Mouse (Mus musculus): Measurements from ENCODE around the gene Mtx1. TPM values are rescaled to one million over a fixed set of nuclear protein-coding genes. Genes with fewer than 3 reads are reported as not detected.
A peak's percentile ranks its signal among the peaks of the same experiment; 100 is the strongest.

Gene Mtx1
- total and polyA plus RNA-seq, 2 experiments from 2014 or later = 99.3 to 247 TPM

DNA sequence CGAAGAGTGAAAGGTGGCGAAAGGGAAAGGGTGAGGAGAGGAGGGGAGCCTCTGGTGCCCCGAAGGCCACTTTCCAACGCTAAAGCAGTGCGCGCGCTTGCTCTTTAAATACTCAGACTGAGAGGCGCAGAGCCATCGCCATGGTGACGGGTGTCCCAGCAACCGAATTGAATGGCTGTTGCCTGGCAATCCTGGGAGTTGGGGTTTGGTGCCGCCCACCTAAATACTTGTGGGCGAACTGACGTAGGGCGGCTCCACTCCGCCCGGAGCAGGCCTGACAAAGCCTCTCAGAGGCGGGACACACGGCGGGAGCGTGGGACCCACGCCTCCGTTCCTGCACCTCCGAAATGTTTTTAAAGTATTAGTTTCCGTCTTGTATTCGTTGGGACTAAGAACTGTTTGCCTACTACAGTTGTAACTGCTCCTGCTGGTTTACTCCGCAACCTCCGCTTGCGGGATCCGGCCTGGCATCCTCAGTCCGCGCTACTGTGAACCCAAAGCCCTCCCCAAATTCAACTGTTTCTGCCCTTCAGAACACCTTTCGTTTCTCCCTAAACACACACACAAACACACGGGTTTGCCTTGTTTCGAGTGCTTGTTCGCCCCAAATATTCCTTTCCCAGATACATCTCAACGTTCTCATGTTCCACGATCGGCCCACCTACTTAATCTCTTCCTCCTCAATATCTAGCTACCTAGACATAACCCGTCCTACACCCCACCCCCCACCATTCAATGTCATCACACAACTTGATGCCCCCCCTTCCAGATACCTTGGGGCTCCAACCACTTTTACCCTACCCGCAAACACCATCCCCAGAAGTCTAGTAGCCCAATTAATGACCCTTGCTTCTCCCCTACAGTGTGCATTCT, 655 bp upstream of the Mtx1 start:
- ATAC-seq (ENCODE audit: insufficient read depth, low read depth) (peak; percentile 71), DNase-seq (ENCODE audit: low spot score) (peak; percentile 73)
- 0 out of 2 replicates have a peak overlapping the region, but pooled peaks have one; percentile 22 for H3K9ac ChIP-seq (replicated peaks; ENCODE audit: low read depth, low read length)
- H3K4me3 ChIP-seq (ENCODE audit: low read depth, low read length) = peak overlapping the region; percentile 50
- no peaks in the 10 kb centered on the region for H3K36me3 ChIP-seq (replicated peaks; ENCODE audit: control insufficient read depth, insufficient read depth, low read length)
- peaks cover 11% of the 10 kb centered on the region for H3K4me1 ChIP-seq (ENCODE audit: control insufficient read depth, insufficient read depth)
- peak overlapping the region; percentile 64 for H3K4me2 ChIP-seq (ENCODE audit: low read depth, low read length)
- H3K27ac ChIP-seq (ENCODE audit: low read depth) = peak overlapping the region; percentile 31; the same call in 1 of the 2 replicates
- H3K9me3 ChIP-seq (replicated peaks; ENCODE audit: control insufficient read depth, low read length) = no peaks in the 10 kb centered on the region
- peaks cover 21% of the 10 kb centered on the region; the same call in 1 of the 2 replicates for H3K27me3 ChIP-seq (ENCODE audit: control insufficient read depth, insufficient read depth, low read length)
- TF ChIP-seq EP300 (IDR thresholded peaks at IDR 0.05; ENCODE audit: low read depth) = no peak
- TF ChIP-seq CTCF (IDR thresholded peaks at IDR 0.05; ENCODE audit: low read depth) = no peak
- 5% methylated on average over 41 of the region's 41 CpGs for WGBS

DNA sequence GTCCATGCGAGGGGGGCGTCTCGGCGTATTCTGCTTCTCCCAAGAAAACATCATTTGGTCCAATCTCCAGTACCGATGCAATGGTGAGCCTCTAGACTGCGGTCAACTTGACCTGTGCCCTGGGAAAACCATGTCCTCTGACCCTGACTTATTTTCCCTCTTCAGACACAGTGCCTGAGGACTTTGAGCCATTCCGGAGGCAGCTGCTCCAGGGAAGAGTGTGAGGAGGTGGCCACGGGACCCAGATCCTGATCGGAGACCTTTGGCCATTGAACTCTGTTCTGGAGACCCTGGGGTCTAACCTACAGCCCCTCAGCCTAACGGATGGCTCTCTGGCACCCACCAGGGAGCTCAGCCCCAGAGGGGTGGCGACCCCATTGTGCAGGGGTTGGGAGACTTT, 527 bp downstream of the Mtx1 start:
- ATAC-seq (ENCODE audit: insufficient read depth, low read depth) = no peak
- Histone ChIP-seq H3K27me3 (ENCODE audit: control insufficient read depth, insufficient read depth, low read length) (peaks cover 21% of the 10 kb centered on the region; the same call in 1 of the 2 replicates), H3K9ac (replicated peaks; ENCODE audit: low read depth, low read length) (no peak overlapping the region), H3K36me3 (replicated peaks; ENCODE audit: control insufficient read depth, insufficient read depth, low read length) (no peaks in the 10 kb centered on the region), H3K27ac (ENCODE audit: low read depth) (no peak overlapping the region), H3K4me3 (ENCODE audit: low read depth, low read length) (no peak overlapping the region), H3K4me2 (ENCODE audit: low read depth, low read length) (no peak overlapping the region), H3K9me3 (replicated peaks; ENCODE audit: control insufficient read depth, low read length) (no peaks in the 10 kb centered on the region), H3K4me1 (ENCODE audit: control insufficient read depth, insufficient read depth) (peaks cover 11% of the 10 kb centered on the region)
- TF ChIP-seq CTCF (IDR thresholded peaks at IDR 0.05; ENCODE audit: low read depth) (no peak), EP300 (IDR thresholded peaks at IDR 0.05; ENCODE audit: low read depth) (no peak)
- no peak for DNase-seq (ENCODE audit: low spot score)
- WGBS = 64% methylated on average over 11 of the region's 11 CpGs

DNA sequence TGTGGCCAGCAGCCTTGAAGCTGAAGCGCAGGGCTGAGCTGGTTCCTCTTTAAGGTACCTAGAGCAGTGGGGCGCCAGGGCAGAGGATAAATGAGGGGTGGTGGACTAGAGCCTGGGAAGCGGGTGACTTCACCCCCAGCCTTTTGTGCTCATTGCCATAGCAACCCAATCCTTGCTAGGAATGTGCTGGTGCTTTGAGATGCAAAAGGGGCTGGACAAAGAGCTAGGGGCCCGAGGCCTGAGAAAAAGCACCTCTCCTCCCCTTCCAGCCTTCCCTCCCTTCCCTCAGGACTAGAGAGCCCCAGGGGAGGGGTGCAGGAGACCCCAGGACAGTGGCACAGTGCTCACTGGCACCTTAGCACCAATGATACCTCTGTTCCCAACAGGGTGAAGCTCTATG, 970 bp downstream of the Mtx1 start:
- no peak for TF ChIP-seq CTCF (IDR thresholded peaks at IDR 0.05; ENCODE audit: low read depth)
- no peak for TF ChIP-seq EP300 (IDR thresholded peaks at IDR 0.05; ENCODE audit: low read depth)
- Histone ChIP-seq H3K36me3 (replicated peaks; ENCODE audit: control insufficient read depth, insufficient read depth, low read length) (no peaks in the 10 kb centered on the region), H3K9ac (replicated peaks; ENCODE audit: low read depth, low read length) (no peak overlapping the region), H3K9me3 (replicated peaks; ENCODE audit: control insufficient read depth, low read length) (no peaks in the 10 kb centered on the region), H3K4me1 (ENCODE audit: control insufficient read depth, insufficient read depth) (peaks cover 11% of the 10 kb centered on the region), H3K27me3 (ENCODE audit: control insufficient read depth, insufficient read depth, low read length) (peaks cover 21% of the 10 kb centered on the region; the same call in 1 of the 2 replicates), H3K4me3 (ENCODE audit: low read depth, low read length) (no peak overlapping the region), H3K4me2 (ENCODE audit: low read depth, low read length) (no peak overlapping the region), H3K27ac (ENCODE audit: low read depth) (no peak overlapping the region)
- no peak for DNase-seq (ENCODE audit: low spot score)
- ATAC-seq (ENCODE audit: insufficient read depth, low read depth) = no peak
- WGBS = 76% methylated on average over 4 of the region's 4 CpGs

DNA sequence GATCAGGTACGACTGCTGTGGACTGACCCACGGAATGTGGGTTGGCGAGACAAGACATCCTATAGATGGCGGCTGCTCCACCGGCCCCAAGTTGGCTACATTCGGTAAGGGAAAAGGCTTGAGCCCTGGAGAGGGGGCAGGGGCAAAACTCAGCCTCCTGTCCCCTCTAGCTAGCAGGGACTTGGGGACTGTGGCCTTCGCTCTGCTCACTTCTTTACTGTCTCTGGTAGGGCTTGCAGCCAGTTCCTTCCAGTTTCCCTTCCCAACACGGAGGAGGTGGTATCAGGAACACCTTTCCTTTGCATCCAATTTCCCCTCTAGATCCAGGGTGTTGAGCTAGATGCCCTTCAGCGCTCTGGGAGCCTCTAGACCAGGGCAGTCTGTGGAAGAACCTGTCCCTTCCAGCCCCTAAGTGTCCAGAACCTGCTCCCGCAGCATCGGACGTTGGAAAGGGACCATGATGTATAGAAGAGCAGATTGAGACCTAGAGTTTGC, 1.5 kb downstream of the Mtx1 start:
- Histone ChIP-seq H3K27ac (ENCODE audit: low read depth) (no peak overlapping the region), H3K4me2 (ENCODE audit: low read depth, low read length) (no peak overlapping the region), H3K4me1 (ENCODE audit: control insufficient read depth, insufficient read depth) (peaks cover 11% of the 10 kb centered on the region), H3K9me3 (replicated peaks; ENCODE audit: control insufficient read depth, low read length) (no peaks in the 10 kb centered on the region), H3K4me3 (ENCODE audit: low read depth, low read length) (no peak overlapping the region), H3K9ac (replicated peaks; ENCODE audit: low read depth, low read length) (no peak overlapping the region), H3K36me3 (replicated peaks; ENCODE audit: control insufficient read depth, insufficient read depth, low read length) (no peaks in the 10 kb centered on the region), H3K27me3 (ENCODE audit: control insufficient read depth, insufficient read depth, low read length) (peaks cover 19% of the 10 kb centered on the region; the same call in 1 of the 2 replicates)
- TF ChIP-seq EP300 (IDR thresholded peaks at IDR 0.05; ENCODE audit: low read depth) (no peak), CTCF (IDR thresholded peaks at IDR 0.05; ENCODE audit: low read depth) (no peak)
- ATAC-seq (ENCODE audit: insufficient read depth, low read depth) (no peak), DNase-seq (ENCODE audit: low spot score) (no peak)
- WGBS = 75% methylated on average over 12 of the region's 12 CpGs

DNA sequence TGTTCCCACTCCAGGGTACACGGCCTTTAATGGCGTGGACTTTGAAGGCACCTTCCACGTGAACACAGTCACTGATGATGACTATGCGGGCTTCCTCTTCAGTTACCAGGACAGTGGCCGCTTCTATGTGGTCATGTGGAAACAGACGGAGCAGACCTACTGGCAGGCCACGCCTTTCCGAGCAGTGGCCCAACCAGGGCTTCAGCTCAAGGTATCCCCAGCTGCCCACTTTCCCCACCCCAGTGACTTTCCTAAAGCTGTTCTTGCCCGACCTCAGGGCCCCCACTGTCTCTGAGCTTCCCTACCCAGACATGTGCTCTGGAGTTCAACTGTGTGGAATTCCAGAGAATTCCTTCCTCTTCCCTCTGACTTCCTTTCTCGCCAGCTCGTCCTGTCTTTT, 2.1 kb downstream of the Mtx1 start:
- H3K9ac ChIP-seq (replicated peaks; ENCODE audit: low read depth, low read length) = no peak overlapping the region
- no peak overlapping the region for H3K4me2 ChIP-seq (ENCODE audit: low read depth, low read length)
- 77% methylated on average over 11 of the region's 11 CpGs for WGBS

More for the DNA sequence above, 2.1 kb downstream of the Mtx1 start:
- DNase-seq (ENCODE audit: low spot score) = no peak
- no peak for ATAC-seq (ENCODE audit: insufficient read depth, low read depth)
- Histone ChIP-seq H3K4me3 (ENCODE audit: low read depth, low read length) (no peak overlapping the region), H3K4me1 (ENCODE audit: control insufficient read depth, insufficient read depth) (peaks cover 11% of the 10 kb centered on the region), H3K27ac (ENCODE audit: low read depth) (no peak overlapping the region), H3K9me3 (replicated peaks; ENCODE audit: control insufficient read depth, low read length) (no peaks in the 10 kb centered on the region), H3K27me3 (ENCODE audit: control insufficient read depth, insufficient read depth, low read length) (peaks cover 15% of the 10 kb centered on the region; the same call in 1 of the 2 replicates), H3K36me3 (replicated peaks; ENCODE audit: control insufficient read depth, insufficient read depth, low read length) (no peaks in the 10 kb centered on the region)
- no peak for TF ChIP-seq EP300 (IDR thresholded peaks at IDR 0.05; ENCODE audit: low read depth)
- no peak for TF ChIP-seq CTCF (IDR thresholded peaks at IDR 0.05; ENCODE audit: low read depth)
